Mouse (Mus musculus): Measurements from ENCODE around the gene Fads2. TPM values are rescaled to one million over a fixed set of nuclear protein-coding genes. Genes with fewer than 3 reads are reported as not detected.

Fads2 gene
- polyA plus RNA-seq, 1 experiment from 2014 or later, result 74.5 TPM

DNA sequence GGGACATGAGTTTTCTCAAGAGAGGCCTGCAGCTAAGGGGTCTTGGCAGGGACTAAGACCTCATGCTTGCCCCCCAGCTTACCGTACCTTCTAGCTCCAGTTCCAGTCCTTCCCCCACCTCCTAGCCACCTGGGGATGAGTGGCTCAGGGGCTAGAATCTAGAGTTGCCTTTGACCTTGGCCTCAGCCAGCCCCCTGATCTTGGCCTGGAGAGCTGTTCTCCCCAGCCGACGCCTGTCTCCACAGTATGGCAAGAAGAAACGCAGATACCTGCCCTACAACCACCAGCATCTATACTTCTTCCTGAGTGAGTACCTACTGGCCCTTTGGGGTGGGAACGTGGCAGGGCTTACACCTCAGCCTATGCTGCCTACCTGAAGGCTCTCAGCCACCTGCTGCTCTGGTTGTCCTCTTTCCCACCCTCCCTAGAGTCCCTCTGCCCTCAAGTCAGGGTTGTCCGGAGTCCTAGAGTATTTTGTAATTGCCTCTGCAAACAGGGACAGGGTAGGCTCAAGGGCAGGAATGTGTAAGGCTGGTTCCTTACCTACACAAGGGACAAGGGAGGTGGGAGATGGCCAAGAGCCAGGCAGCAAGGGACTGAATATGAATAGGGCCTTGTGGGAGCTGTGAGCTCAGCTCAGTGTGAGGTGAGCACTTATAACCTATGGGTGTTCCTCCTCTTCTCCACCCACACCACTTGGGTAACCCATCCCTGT is 47.0 kb downstream of the Fads2 start:
- Histone ChIP-seq H3K4me2 (ENCODE audit: low read depth, low read length) (no peak overlapping the region), H3K4me3 (ENCODE audit: low read length) (no peak overlapping the region), H3K27me3 (ENCODE audit: control insufficient read depth, insufficient read depth, low read depth, low read length) (no peaks in the 10 kb centered on the region), H3K36me3 (ENCODE audit: control insufficient read depth, insufficient read depth, low read length) (peaks cover 37% of the 10 kb centered on the region), H3K9me3 (ENCODE audit: control insufficient read depth, low read length) (no peaks in the 10 kb centered on the region), H3K27ac (ENCODE audit: low read length) (peak overlapping the region; percentile 83), H3K4me1 (replicated peaks; ENCODE audit: control insufficient read depth, insufficient read depth, low read length) (peaks cover 48% of the 10 kb centered on the region), H3K9ac (ENCODE audit: low read length) (no peak overlapping the region)
- ATAC-seq (ENCODE audit: low read depth), result peak; percentile 72
- 79% methylated on average over 6 of the region's 6 CpGs for WGBS

DNA sequence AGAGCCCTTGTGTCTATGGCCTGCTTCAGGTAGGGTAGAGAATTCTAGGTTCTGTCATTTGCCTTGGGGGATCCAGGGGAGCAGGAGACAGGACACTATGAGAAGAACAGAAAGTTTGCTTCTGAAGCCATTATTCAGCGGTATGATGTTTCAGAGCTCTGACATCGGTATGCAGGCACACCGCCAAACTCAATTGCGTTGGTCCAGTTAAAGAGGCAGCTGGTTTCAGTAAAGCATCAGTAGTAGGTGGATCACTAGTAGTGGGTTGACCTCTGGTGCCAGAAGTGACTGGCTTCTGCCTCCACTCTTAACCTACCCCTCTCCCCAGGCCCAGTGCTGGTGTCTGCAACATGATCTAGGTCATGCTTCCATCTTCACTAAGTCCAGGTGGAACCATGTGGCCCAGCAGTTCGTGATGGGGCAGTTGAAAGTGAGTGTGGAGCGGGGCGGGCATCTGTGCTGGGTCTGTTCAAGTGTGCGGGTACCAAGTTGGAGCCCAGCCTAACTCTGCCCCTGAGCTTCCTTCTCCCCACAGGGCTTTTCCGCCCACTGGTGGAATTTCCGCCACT is 47.8 kb downstream of the Fads2 start:
- peaks cover 49% of the 10 kb centered on the region for H3K4me1 ChIP-seq (replicated peaks; ENCODE audit: control insufficient read depth, insufficient read depth, low read length)
- no peak for ATAC-seq (ENCODE audit: low read depth)
- no peaks in the 10 kb centered on the region for H3K27me3 ChIP-seq (ENCODE audit: control insufficient read depth, insufficient read depth, low read depth, low read length)
- peak overlapping the region; percentile 83 for H3K27ac ChIP-seq (ENCODE audit: low read length)
- H3K4me2 ChIP-seq (ENCODE audit: low read depth, low read length), result no peak overlapping the region
- H3K4me3 ChIP-seq (ENCODE audit: low read length), result no peak overlapping the region
- peaks cover 37% of the 10 kb centered on the region for H3K36me3 ChIP-seq (ENCODE audit: control insufficient read depth, insufficient read depth, low read length)
- H3K9me3 ChIP-seq (ENCODE audit: control insufficient read depth, low read length), result no peaks in the 10 kb centered on the region
- WGBS, result 87% methylated on average over 10 of the region's 10 CpGs
- H3K9ac ChIP-seq (ENCODE audit: low read length), result no peak overlapping the region

DNA sequence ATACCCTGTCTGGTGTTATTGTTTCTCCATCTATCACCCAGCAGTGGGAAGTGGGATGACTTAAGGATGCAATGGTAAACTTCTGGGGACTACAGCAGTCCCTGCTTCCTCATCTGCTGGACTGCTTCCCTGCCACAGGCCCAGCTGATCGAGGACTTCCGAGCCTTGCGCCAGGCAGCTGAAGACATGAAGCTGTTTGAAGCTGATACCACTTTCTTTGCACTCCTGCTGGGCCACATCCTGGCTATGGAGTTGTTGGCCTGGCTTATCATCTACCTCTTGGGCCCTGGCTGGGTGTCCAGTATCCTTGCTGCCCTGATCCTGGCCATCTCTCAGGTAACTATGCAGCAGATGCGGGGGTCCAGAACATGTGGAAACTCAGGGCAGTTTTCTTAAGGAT is 48.8 kb downstream of the Fads2 start:
- Histone ChIP-seq H3K9ac (ENCODE audit: low read length) (no peak overlapping the region), H3K4me2 (ENCODE audit: low read depth, low read length) (no peak overlapping the region), H3K4me3 (ENCODE audit: low read length) (no peak overlapping the region), H3K4me1 (replicated peaks; ENCODE audit: control insufficient read depth, insufficient read depth, low read length) (peaks cover 40% of the 10 kb centered on the region), H3K36me3 (ENCODE audit: control insufficient read depth, insufficient read depth, low read length) (peaks cover 28% of the 10 kb centered on the region), H3K9me3 (ENCODE audit: control insufficient read depth, low read length) (no peaks in the 10 kb centered on the region), H3K27ac (ENCODE audit: low read length) (no peak overlapping the region), H3K27me3 (ENCODE audit: control insufficient read depth, insufficient read depth, low read depth, low read length) (no peaks in the 10 kb centered on the region)
- WGBS, result 82% methylated on average over 4 of the region's 4 CpGs
- ATAC-seq (ENCODE audit: low read depth), result no peak

DNA sequence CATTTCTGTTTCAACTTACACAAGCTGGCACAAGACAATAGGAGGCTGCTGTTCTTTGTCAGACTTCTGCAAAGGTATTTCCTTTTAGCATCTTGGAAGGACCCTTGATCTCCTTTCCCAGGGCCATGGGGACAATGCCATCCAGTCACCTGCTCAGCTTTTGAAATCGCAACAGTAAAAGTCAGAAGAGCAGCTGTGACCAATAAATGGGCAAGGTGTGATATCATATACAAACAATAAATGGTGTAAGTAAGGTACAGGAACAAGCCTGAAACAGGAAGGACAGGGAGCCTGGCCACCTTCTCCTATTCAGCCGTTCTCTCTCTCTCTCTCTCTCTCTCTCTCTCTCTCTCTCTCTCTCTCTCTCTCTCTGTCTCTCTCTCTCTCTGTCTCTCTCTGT is 51.1 kb downstream of the Fads2 start:
- no peaks in the 10 kb centered on the region for H3K9me3 ChIP-seq (ENCODE audit: control insufficient read depth, low read length)
- no peaks in the 10 kb centered on the region for H3K27me3 ChIP-seq (ENCODE audit: control insufficient read depth, insufficient read depth, low read depth, low read length)
- ATAC-seq (ENCODE audit: low read depth), result no peak
- no peak overlapping the region for H3K27ac ChIP-seq (ENCODE audit: low read length)
- H3K4me3 ChIP-seq (ENCODE audit: low read length), result no peak overlapping the region
- 35% methylated on average over 2 of the region's 2 CpGs for WGBS
- no peak overlapping the region for H3K4me2 ChIP-seq (ENCODE audit: low read depth, low read length)
- peaks cover 43% of the 10 kb centered on the region for H3K4me1 ChIP-seq (replicated peaks; ENCODE audit: control insufficient read depth, insufficient read depth, low read length)
- H3K36me3 ChIP-seq (ENCODE audit: control insufficient read depth, insufficient read depth, low read length), result peaks cover 18% of the 10 kb centered on the region
- H3K9ac ChIP-seq (ENCODE audit: low read length), result no peak overlapping the region

DNA sequence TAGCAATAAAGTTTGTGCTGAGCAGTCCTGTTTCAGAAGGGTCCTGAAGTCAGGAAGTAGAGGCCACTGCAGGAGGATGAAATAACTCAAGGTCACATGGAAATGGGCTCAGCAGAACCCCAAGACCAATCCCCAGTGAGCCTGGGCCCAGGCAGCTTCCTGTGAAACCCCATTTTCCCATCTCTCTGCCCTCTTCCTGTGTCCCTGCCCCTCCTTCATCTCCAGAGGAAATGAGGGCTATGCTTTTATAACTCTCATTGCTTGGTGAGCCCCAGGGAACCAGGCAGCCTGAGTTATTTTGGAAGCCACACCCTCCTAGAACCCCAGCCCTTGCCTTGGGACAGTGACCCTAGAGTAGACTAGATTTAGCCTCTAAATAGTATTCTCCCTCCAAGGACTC is 52.0 kb downstream of the Fads2 start:
- no peak for ATAC-seq (ENCODE audit: low read depth)
- Histone ChIP-seq H3K27ac (ENCODE audit: low read length) (no peak overlapping the region), H3K27me3 (ENCODE audit: control insufficient read depth, insufficient read depth, low read depth, low read length) (no peaks in the 10 kb centered on the region), H3K4me3 (ENCODE audit: low read length) (no peak overlapping the region), H3K36me3 (ENCODE audit: control insufficient read depth, insufficient read depth, low read length) (peaks cover 15% of the 10 kb centered on the region), H3K9ac (ENCODE audit: low read length) (no peak overlapping the region), H3K9me3 (ENCODE audit: control insufficient read depth, low read length) (no peaks in the 10 kb centered on the region), H3K4me1 (replicated peaks; ENCODE audit: control insufficient read depth, insufficient read depth, low read length) (peaks cover 39% of the 10 kb centered on the region), H3K4me2 (ENCODE audit: low read depth, low read length) (no peak overlapping the region)

DNA sequence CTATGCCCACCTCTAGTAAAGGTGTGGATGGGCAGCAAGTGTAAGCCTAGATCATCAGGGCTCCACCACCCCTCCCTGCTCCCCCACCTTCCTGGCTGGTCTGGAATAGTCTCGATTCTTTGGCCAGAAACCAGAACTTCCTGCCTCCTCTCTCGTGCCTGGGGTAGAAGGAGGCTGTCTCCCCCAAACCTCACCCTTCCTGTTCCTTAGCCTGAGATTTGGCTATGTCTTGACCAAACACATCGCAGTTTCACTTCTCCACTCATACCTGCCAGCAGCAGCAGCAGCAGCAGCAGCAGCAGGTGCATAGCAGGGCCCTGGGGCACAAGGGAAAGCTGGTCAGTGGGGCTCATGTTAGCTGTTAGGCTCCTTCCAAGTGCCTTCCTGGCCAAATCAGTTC is 54.6 kb downstream of the Fads2 start:
- Histone ChIP-seq H3K4me2 (ENCODE audit: low read depth, low read length) (no peak overlapping the region), H3K9me3 (ENCODE audit: control insufficient read depth, low read length) (no peaks in the 10 kb centered on the region), H3K4me1 (replicated peaks; ENCODE audit: control insufficient read depth, insufficient read depth, low read length) (peaks cover 56% of the 10 kb centered on the region), H3K9ac (ENCODE audit: low read length) (no peak overlapping the region), H3K36me3 (ENCODE audit: control insufficient read depth, insufficient read depth, low read length) (no peaks in the 10 kb centered on the region), H3K27me3 (ENCODE audit: control insufficient read depth, insufficient read depth, low read depth, low read length) (no peaks in the 10 kb centered on the region), H3K4me3 (ENCODE audit: low read length) (no peak overlapping the region), H3K27ac (ENCODE audit: low read length) (peak overlapping the region; percentile 15; the same call in 1 of the 2 replicates)
- no peak for ATAC-seq (ENCODE audit: low read depth)
- WGBS, result 19% methylated on average over 3 of the region's 3 CpGs

DNA sequence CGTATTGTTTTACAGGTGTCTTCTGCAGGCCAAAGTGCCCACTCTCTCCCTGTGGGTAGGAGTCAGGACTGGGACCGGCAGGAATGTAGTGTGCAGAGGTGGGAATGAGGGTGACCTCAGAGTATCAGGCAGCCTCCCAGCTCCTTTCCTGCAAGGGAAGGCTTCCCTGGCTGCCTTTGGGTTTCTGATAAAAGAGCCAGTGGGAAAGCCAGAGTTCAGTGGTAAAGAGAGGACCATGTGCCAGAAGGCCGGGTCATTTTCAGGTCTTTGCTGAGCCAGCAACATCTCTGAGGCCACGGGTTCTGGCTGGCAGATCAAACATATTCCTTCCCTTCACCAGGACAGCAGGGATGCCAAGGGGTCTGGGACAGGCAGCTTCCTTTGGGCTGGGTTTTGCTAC is 55.2 kb downstream of the Fads2 start:
- WGBS, result 50% methylated on average over 4 of the region's 4 CpGs
- H3K4me3 ChIP-seq (ENCODE audit: low read length), result no peak overlapping the region
- no peaks in the 10 kb centered on the region for H3K36me3 ChIP-seq (ENCODE audit: control insufficient read depth, insufficient read depth, low read length)
- H3K9ac ChIP-seq (ENCODE audit: low read length), result no peak overlapping the region; the same call in 1 of the 2 replicates
- no peaks in the 10 kb centered on the region for H3K9me3 ChIP-seq (ENCODE audit: control insufficient read depth, low read length)
- peaks cover 56% of the 10 kb centered on the region for H3K4me1 ChIP-seq (replicated peaks; ENCODE audit: control insufficient read depth, insufficient read depth, low read length)
- no peak for ATAC-seq (ENCODE audit: low read depth)
- 0 out of 2 replicates have a peak overlapping the region, but pooled peaks have one; percentile 15 for H3K27ac ChIP-seq (ENCODE audit: low read length)
- peak overlapping the region; percentile 2; the same call in 1 of the 2 replicates for H3K4me2 ChIP-seq (ENCODE audit: low read depth, low read length)
- no peaks in the 10 kb centered on the region for H3K27me3 ChIP-seq (ENCODE audit: control insufficient read depth, insufficient read depth, low read depth, low read length)

DNA sequence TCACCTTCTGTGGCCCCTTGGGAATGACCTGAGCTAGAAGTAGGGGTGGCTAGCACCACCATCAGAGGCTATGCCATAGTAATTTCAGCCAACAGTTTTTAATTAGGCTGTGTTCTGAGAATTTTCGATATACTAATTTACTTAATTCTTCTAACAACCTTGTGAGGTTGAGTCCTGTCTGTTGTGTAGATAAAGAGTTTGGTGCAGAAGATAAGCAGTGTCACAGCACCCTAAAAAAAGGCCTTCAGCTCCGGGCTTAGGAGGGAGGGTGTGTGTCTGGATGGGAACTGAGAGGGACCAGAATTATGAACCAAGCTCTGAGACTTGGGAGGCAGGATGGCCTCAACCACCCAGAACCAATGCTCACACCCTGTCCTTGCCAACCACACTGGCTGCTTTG is 55.8 kb downstream of the Fads2 start:
- ATAC-seq (ENCODE audit: low read depth), result no peak
- Histone ChIP-seq H3K36me3 (ENCODE audit: control insufficient read depth, insufficient read depth, low read length) (no peaks in the 10 kb centered on the region), H3K4me3 (ENCODE audit: low read length) (no peak overlapping the region), H3K4me2 (ENCODE audit: low read depth, low read length) (no peak overlapping the region), H3K9me3 (ENCODE audit: control insufficient read depth, low read length) (no peaks in the 10 kb centered on the region), H3K4me1 (replicated peaks; ENCODE audit: control insufficient read depth, insufficient read depth, low read length) (peaks cover 59% of the 10 kb centered on the region), H3K9ac (ENCODE audit: low read length) (no peak overlapping the region), H3K27ac (ENCODE audit: low read length) (no peak overlapping the region), H3K27me3 (ENCODE audit: control insufficient read depth, insufficient read depth, low read depth, low read length) (no peaks in the 10 kb centered on the region)
- 72% methylated on average over 2 of the region's 2 CpGs for WGBS

DNA sequence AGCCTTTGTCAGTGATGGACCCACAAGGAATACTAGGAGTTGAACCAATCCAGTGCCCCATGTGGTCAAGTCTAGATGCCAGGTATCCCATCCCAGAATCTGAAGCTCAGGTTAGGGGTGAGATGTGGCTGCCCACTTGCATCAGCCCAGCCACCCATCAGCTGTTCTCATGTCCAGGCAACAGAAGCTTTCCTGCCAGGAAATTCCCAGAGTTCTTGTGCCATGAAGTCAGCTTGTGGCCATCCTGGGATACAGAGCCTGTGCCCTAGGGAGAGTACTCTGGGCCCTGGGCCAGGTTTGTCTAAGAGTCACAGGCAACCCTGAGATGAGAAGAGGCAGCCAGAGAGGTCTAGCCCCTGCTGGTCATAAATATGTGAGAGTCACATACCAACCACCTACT is 57.9 kb downstream of the Fads2 start:
- Histone ChIP-seq H3K9me3 (ENCODE audit: control insufficient read depth, low read length) (no peaks in the 10 kb centered on the region), H3K27ac (ENCODE audit: low read length) (no peak overlapping the region), H3K36me3 (ENCODE audit: control insufficient read depth, insufficient read depth, low read length) (no peaks in the 10 kb centered on the region), H3K27me3 (ENCODE audit: control insufficient read depth, insufficient read depth, low read depth, low read length) (no peaks in the 10 kb centered on the region), H3K4me1 (replicated peaks; ENCODE audit: control insufficient read depth, insufficient read depth, low read length) (peaks cover 65% of the 10 kb centered on the region), H3K9ac (ENCODE audit: low read length) (no peak overlapping the region), H3K4me2 (ENCODE audit: low read depth, low read length) (peak overlapping the region; percentile 85), H3K4me3 (ENCODE audit: low read length) (peak overlapping the region; percentile 82)
- no peak for ATAC-seq (ENCODE audit: low read depth)

All from lung, embryonic 16.5 days (tissue).